Mouse (Mus musculus) erythroblast, embryonic 14.5 days (primary cell): ENCODE data around the gene Klf7.

Source experiments
- GATA1 ChIP-seq: IDR thresholded peaks from 2 replicates; pipeline ENCODE4 v1.6.1; 2012; ENCODE audit warnings: low read length, inconsistent platforms, mixed read lengths
- TAL1 ChIP-seq: IDR thresholded peaks from 3 replicates; pipeline ENCODE4 v1.6.1; 2012; ENCODE audit warnings: low read length, inconsistent platforms, mixed read lengths

DNA sequence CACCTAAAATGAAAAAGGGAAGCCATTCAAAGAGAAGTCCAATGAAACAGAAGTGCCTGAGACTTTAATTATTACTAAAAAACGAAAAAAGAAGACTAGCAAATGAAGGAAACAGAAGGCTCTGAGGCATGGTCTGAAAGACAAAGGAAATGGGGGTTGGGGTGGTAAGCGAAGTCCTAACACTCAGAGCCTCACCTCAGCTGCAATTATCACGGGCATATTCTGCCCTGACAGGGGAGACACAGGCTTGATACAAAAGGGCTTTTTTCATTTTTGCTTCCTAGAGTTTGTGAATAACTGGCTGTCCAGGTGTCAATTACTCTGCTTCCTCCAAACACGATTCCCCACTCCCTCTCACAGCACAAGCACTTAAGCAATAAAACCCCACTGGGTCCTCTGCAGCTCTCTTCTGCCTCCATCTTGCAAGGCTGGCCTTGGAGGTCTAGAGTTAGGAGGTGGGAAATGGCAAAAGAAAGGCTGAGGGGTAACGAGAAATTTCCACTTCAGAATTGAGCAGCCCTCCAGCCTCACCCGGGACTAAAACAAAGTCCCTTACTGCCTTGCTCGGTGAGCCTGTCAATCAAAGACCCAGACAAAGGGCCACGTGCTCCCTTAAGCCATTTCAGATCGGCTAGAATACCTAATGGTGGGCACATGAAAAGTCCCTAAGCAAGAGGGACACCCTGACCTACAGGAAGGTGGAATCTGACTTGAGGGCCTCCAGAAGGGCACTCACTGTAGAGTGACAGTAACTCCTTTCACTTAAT is 118.4 kb downstream of the Klf7 start:
- TF ChIP-seq TAL1 (no peak), GATA1 (no peak)
